Mouse (Mus musculus): ENCODE results near the gene Grin2d. TPM values are rescaled to one million over a fixed set of nuclear protein-coding genes. Genes with fewer than 3 reads are reported as not detected.

Gene Grin2d
- polyA plus RNA-seq, 1 experiment, result 0.65 TPM

- H3K36me3 ChIP-seq (ENCODE audit: control insufficient read depth, insufficient read depth), result peaks cover 17% of the 10 kb centered on the region
- TF ChIP-seq POLR2AphosphoS2 (IDR thresholded peaks at IDR 0.05; ENCODE audit: insufficient read length, low read depth) (peak; percentile 86), MAX (IDR thresholded peaks at IDR 0.05; ENCODE audit: low read depth) (no peak), POLR2A (IDR thresholded peaks at IDR 0.05; ENCODE audit: insufficient read length, low read depth) (peak; percentile 26)
Observed at GRCm38 (mm10) chr7:45805941-45806340, 72.2 kb downstream of the Grin2d start.

GRCm38 (mm10) chr7:45802551-45802950 is 75.6 kb downstream of the Grin2d start:
- H3K79me2 ChIP-seq (ENCODE audit: control insufficient read depth, insufficient read depth), result no peaks in the 10 kb centered on the region
- no peak overlapping the region for H3K4me3 ChIP-seq
- H3K27me3 ChIP-seq (ENCODE audit: control insufficient read depth, insufficient read depth, insufficient read length), result peaks cover 11% of the 10 kb centered on the region
- peak overlapping the region; percentile 18 for H3K4me2 ChIP-seq (ENCODE audit: low read depth)
- H3ac ChIP-seq (ENCODE audit: control insufficient read depth, insufficient read length), result no peak overlapping the region
- no peaks in the 10 kb centered on the region for H3K36me3 ChIP-seq (ENCODE audit: control insufficient read depth, insufficient read depth)
- no peak for TF ChIP-seq E2F4 (IDR thresholded peaks at IDR 0.05; ENCODE audit: insufficient read depth)
- no peak for TF ChIP-seq CEBPB (IDR thresholded peaks at IDR 0.05; ENCODE audit: insufficient read depth, poor library complexity, severe bottlenecking)
- TF ChIP-seq REST (IDR thresholded peaks at IDR 0.05; ENCODE audit: insufficient read depth, insufficient read length), result no peak
- no peak for TF ChIP-seq POLR2A (IDR thresholded peaks at IDR 0.05; ENCODE audit: insufficient read length, low read depth)
- TF ChIP-seq TCF3 (IDR thresholded peaks at IDR 0.05; ENCODE audit: insufficient read length, low read depth), result no peak
- no peak for TF ChIP-seq SRF (IDR thresholded peaks at IDR 0.05; ENCODE audit: control insufficient read depth, insufficient read length, low read depth)
- no peak for TF ChIP-seq MYOG (IDR thresholded peaks at IDR 0.05; ENCODE audit: control insufficient read depth in 1 of 3, insufficient read depth in 1 of 3, insufficient read length in 2 of 3, low read depth in 2 of 3)
- no peak for TF ChIP-seq USF1 (IDR thresholded peaks at IDR 0.05; ENCODE audit: low read depth)
- TF ChIP-seq TCF12 (IDR thresholded peaks at IDR 0.05; ENCODE audit: insufficient read depth, poor library complexity, severe bottlenecking), result no peak
- TF ChIP-seq MYOD1 (IDR thresholded peaks at IDR 0.05; ENCODE audit: control insufficient read depth in 1 of 3, insufficient read length in 2 of 3, low read depth in 2 of 3), result no peak
- no peak for TF ChIP-seq MAX (IDR thresholded peaks at IDR 0.05; ENCODE audit: low read depth)
- no peak for TF ChIP-seq POLR2AphosphoS2 (IDR thresholded peaks at IDR 0.05; ENCODE audit: insufficient read length, low read depth)

More at GRCm38 (mm10) chr7:45805941-45806340, 72.2 kb downstream of the Grin2d start:
- Histone ChIP-seq H3K4me3 (no peak overlapping the region), H3ac (ENCODE audit: control insufficient read depth, insufficient read length) (no peak overlapping the region), H3K79me2 (ENCODE audit: control insufficient read depth, insufficient read depth) (no peaks in the 10 kb centered on the region), H3K4me2 (ENCODE audit: low read depth) (no peak overlapping the region), H3K27me3 (ENCODE audit: control insufficient read depth, insufficient read depth, insufficient read length) (no peaks in the 10 kb centered on the region)

GRCm38 (mm10) chr7:45801348-45801747 is 76.8 kb downstream of the Grin2d start:
- Histone ChIP-seq H3K36me3 (ENCODE audit: control insufficient read depth, insufficient read depth) (no peaks in the 10 kb centered on the region), H3K4me3 (peak overlapping the region; percentile 19), H3K4me2 (ENCODE audit: low read depth) (peak overlapping the region; percentile 97), H3ac (ENCODE audit: control insufficient read depth, insufficient read length) (no peak overlapping the region), H3K79me2 (ENCODE audit: control insufficient read depth, insufficient read depth) (no peaks in the 10 kb centered on the region), H3K27me3 (ENCODE audit: control insufficient read depth, insufficient read depth, insufficient read length) (peaks cover 18% of the 10 kb centered on the region)
- no peak for TF ChIP-seq SRF (IDR thresholded peaks at IDR 0.05; ENCODE audit: control insufficient read depth, insufficient read length, low read depth)
- no peak for TF ChIP-seq MYOG (IDR thresholded peaks at IDR 0.05; ENCODE audit: control insufficient read depth in 1 of 3, insufficient read depth in 1 of 3, insufficient read length in 2 of 3, low read depth in 2 of 3)
- TF ChIP-seq CEBPB (IDR thresholded peaks at IDR 0.05; ENCODE audit: insufficient read depth, poor library complexity, severe bottlenecking), result no peak

- no peak for TF ChIP-seq TCF12 (IDR thresholded peaks at IDR 0.05; ENCODE audit: insufficient read depth, poor library complexity, severe bottlenecking)
- no peak for TF ChIP-seq USF1 (IDR thresholded peaks at IDR 0.05; ENCODE audit: low read depth)
- peak overlapping the region; percentile 97 for H3K4me2 ChIP-seq (ENCODE audit: low read depth)
- no peak overlapping the region for H3ac ChIP-seq (ENCODE audit: control insufficient read depth, insufficient read length)
- peaks cover 18% of the 10 kb centered on the region for H3K27me3 ChIP-seq (ENCODE audit: control insufficient read depth, insufficient read depth, insufficient read length)
- peak overlapping the region; percentile 19 for H3K4me3 ChIP-seq
- no peaks in the 10 kb centered on the region for H3K36me3 ChIP-seq (ENCODE audit: control insufficient read depth, insufficient read depth)
- H3K79me2 ChIP-seq (ENCODE audit: control insufficient read depth, insufficient read depth), result no peaks in the 10 kb centered on the region
Observed at GRCm38 (mm10) chr7:45800546-45801204, 77.5 kb downstream of the Grin2d start.

GRCm38 (mm10) chr7:45800001-45800400 is 78.2 kb downstream of the Grin2d start:
- Histone ChIP-seq H3ac (ENCODE audit: control insufficient read depth, insufficient read length) (no peak overlapping the region), H3K4me2 (ENCODE audit: low read depth) (peak overlapping the region; percentile 97), H3K36me3 (ENCODE audit: control insufficient read depth, insufficient read depth) (no peaks in the 10 kb centered on the region), H3K27me3 (ENCODE audit: control insufficient read depth, insufficient read depth, insufficient read length) (peaks cover 18% of the 10 kb centered on the region), H3K4me3 (peak overlapping the region; percentile 19), H3K79me2 (ENCODE audit: control insufficient read depth, insufficient read depth) (no peaks in the 10 kb centered on the region)
- TF ChIP-seq MAX (IDR thresholded peaks at IDR 0.05; ENCODE audit: low read depth) (no peak), E2F4 (IDR thresholded peaks at IDR 0.05; ENCODE audit: insufficient read depth) (no peak), REST (IDR thresholded peaks at IDR 0.05; ENCODE audit: insufficient read depth, insufficient read length) (no peak), POLR2A (IDR thresholded peaks at IDR 0.05; ENCODE audit: insufficient read length, low read depth) (no peak), CEBPB (IDR thresholded peaks at IDR 0.05; ENCODE audit: insufficient read depth, poor library complexity, severe bottlenecking) (no peak), POLR2AphosphoS2 (IDR thresholded peaks at IDR 0.05; ENCODE audit: insufficient read length, low read depth) (no peak), MYOD1 (IDR thresholded peaks at IDR 0.05; ENCODE audit: control insufficient read depth in 1 of 3, insufficient read length in 2 of 3, low read depth in 2 of 3) (no peak), USF1 (IDR thresholded peaks at IDR 0.05; ENCODE audit: low read depth) (no peak), MYOG (IDR thresholded peaks at IDR 0.05; ENCODE audit: control insufficient read depth in 1 of 3, insufficient read depth in 1 of 3, insufficient read length in 2 of 3, low read depth in 2 of 3) (no peak), TCF3 (IDR thresholded peaks at IDR 0.05; ENCODE audit: insufficient read length, low read depth) (no peak), SRF (IDR thresholded peaks at IDR 0.05; ENCODE audit: control insufficient read depth, insufficient read length, low read depth) (no peak), TCF12 (IDR thresholded peaks at IDR 0.05; ENCODE audit: insufficient read depth, poor library complexity, severe bottlenecking) (no peak)

Measured in myocyte (in vitro differentiated cells).